Mouse (Mus musculus): ENCODE measurements around the gene Hint1. TPM values are rescaled to one million over a fixed set of nuclear protein-coding genes. Genes with fewer than 3 reads are reported as not detected.
"Not testable (repeated sequence)": the region's sequence is repeated elsewhere in the genome, so short reads cannot be mapped to it uniquely, and the experiment has no call there.

The Hint1 gene
- total RNA-seq (2021) = 100 to 1,000 TPM; 293 to 310 TPM
- long read RNA-seq, experiment 1, transcript Hint1-201 (3 exons, 636 nt) = major isoform, 67 of 69 reads
- long read RNA-seq, experiment 1, partial matches to known transcripts = 0 of 69 reads
- long read RNA-seq, experiment 1, other reads (novel, unspliced or antisense) = 1 of 69 reads
- long read RNA-seq, experiment 2, transcript Hint1-201 (3 exons, 636 nt) = major isoform, 205 of 212 reads
- long read RNA-seq, experiment 2, partial matches to known transcripts = 6 of 212 reads
- long read RNA-seq, experiment 2, other reads (novel, unspliced or antisense) = 0 of 212 reads

- peak; percentile 93 for DNase-seq (ENCODE audit: low spot score in 2 of 2)
Observed at GRCm38 (mm10) chr11:54866119-54867048, at the start of gene Hint1. Gene Hint1 (plus strand): TSS chr11:54866383.

GRCm38 (mm10) chr11:54817449-54817848 is 48.7 kb upstream of the Hint1 start:
- DNase-seq (ENCODE audit: low spot score in 2 of 2) = no peak

GRCm38 (mm10) chr11:54819489-54819888 is 46.7 kb upstream of the Hint1 start:
- DNase-seq (ENCODE audit: low spot score in 2 of 2) = no peak

- DNase-seq (ENCODE audit: low spot score in 2 of 2) = no peak
Observed at GRCm38 (mm10) chr11:54823467-54823866, 42.7 kb upstream of the Hint1 start.

- no peak for DNase-seq (ENCODE audit: low spot score in 2 of 2)
Observed at GRCm38 (mm10) chr11:54825774-54826173, 40.4 kb upstream of the Hint1 start.

- no peak for DNase-seq (ENCODE audit: low spot score in 2 of 2)
Observed at GRCm38 (mm10) chr11:54826819-54827218, 39.4 kb upstream of the Hint1 start.

GRCm38 (mm10) chr11:54833833-54834232 is 32.4 kb upstream of the Hint1 start:
- DNase-seq (ENCODE audit: low spot score in 2 of 2) = peak; percentile 52 to 75

- no peak for DNase-seq (ENCODE audit: low spot score in 2 of 2)
Observed at GRCm38 (mm10) chr11:54834596-54834995, 31.6 kb upstream of the Hint1 start.

GRCm38 (mm10) chr11:54836106-54836505 is 30.1 kb upstream of the Hint1 start:
- DNase-seq (ENCODE audit: low spot score in 2 of 2) = no peak

- no peak for DNase-seq (ENCODE audit: low spot score in 2 of 2)
Observed at GRCm38 (mm10) chr11:54839696-54840095, 26.5 kb upstream of the Hint1 start.

- DNase-seq (ENCODE audit: low spot score in 2 of 2) = no peak
Observed at GRCm38 (mm10) chr11:54840891-54841290, 25.3 kb upstream of the Hint1 start.

- no peak for DNase-seq (ENCODE audit: low spot score in 2 of 2)
Observed at GRCm38 (mm10) chr11:54844424-54844823, 21.8 kb upstream of the Hint1 start.

- DNase-seq (ENCODE audit: low spot score in 2 of 2) = no peak
Observed at GRCm38 (mm10) chr11:54844959-54845358, 21.2 kb upstream of the Hint1 start.

GRCm38 (mm10) chr11:54845470-54846442 is 20.4 kb upstream of the Hint1 start:
- DNase-seq (ENCODE audit: low spot score in 2 of 2) = peak in 1 of 2 experiments; percentile 43

- DNase-seq (ENCODE audit: low spot score in 2 of 2) = no peak
Observed at GRCm38 (mm10) chr11:54849961-54850758, 16.0 kb upstream of the Hint1 start.

- no peak for DNase-seq (ENCODE audit: low spot score in 2 of 2)
Observed at GRCm38 (mm10) chr11:54851656-54852055, 14.5 kb upstream of the Hint1 start.

GRCm38 (mm10) chr11:54858880-54859279 is 7.3 kb upstream of the Hint1 start:
- DNase-seq (ENCODE audit: low spot score in 2 of 2) = not testable (repeated sequence)

GRCm38 (mm10) chr11:54859322-54860165 is 6.6 kb upstream of the Hint1 start:
- no peak for DNase-seq (ENCODE audit: low spot score in 2 of 2)

All from layer of hippocampus, postnatal 14 days (tissue).